Mouse (Mus musculus) lung, embryonic 15.5 days (tissue): Measurements from ENCODE around the gene Pdcd4. TPM values are rescaled to one million over a fixed set of nuclear protein-coding genes. Genes with fewer than 3 reads are reported as not detected.
"Not testable (repeated sequence)": the region's sequence is repeated elsewhere in the genome, so short reads cannot be mapped to it uniquely, and the experiment has no call there.

Experiments
- ATAC-seq: fragments of 200-750 bp; cut with Nextera tagmentation; 2 replicates; pipeline ENCODE4 v1.8.0; 2017; ENCODE audit warnings: moderate number of reproducible peaks, borderline replicate concordance; ENCODE audit not compliant: low FRiP score, low TSS enrichment; ENCODE audit errors: extremely low read depth
- H3K27ac ChIP-seq: fragments of 300-500 bp; sonication (generic); 2 replicates; pipeline ENCODE4 v1.5.1; 2015; ENCODE audit warnings: moderate library complexity, mild to moderate bottlenecking, inconsistent platforms
- H3K27me3 ChIP-seq: fragments of 300-500 bp; sonication (generic); 2 replicates; pipeline ENCODE4 v1.6.1; 2015; ENCODE audit warnings: inconsistent platforms
- H3K36me3 ChIP-seq: fragments of 300-500 bp; sonication (generic); 2 replicates; pipeline ENCODE4 v1.6.1; 2015; ENCODE audit warnings: inconsistent platforms
- H3K4me1 ChIP-seq: fragments of 300-500 bp; sonication (generic); 2 replicates; pipeline ENCODE4 v1.6.1; 2015; ENCODE audit warnings: inconsistent platforms
- H3K4me2 ChIP-seq: fragments of 300-500 bp; sonication (generic); 2 replicates; pipeline ENCODE4 v1.6.1; 2015; ENCODE audit warnings: inconsistent platforms, mild to moderate bottlenecking, moderate library complexity
- H3K4me3 ChIP-seq: fragments of 300-500 bp; sonication (generic); 2 replicates; pipeline ENCODE4 v1.5.1; 2015; ENCODE audit warnings: mild to moderate bottlenecking, inconsistent platforms
- H3K9ac ChIP-seq: fragments of 300-500 bp; sonication (generic); 2 replicates; pipeline ENCODE4 v1.6.1; 2015; ENCODE audit warnings: inconsistent platforms
- H3K9me3 ChIP-seq: fragments of 300-500 bp; sonication (generic); 2 replicates; pipeline ENCODE4 v1.6.1; 2016; ENCODE audit warnings: inconsistent platforms
- WGBS: fragments of 180-500 bp; shearing (Covaris S2); methylation state at CpG from one replicate; pipeline ENCODE4 v1.1.7; 2015; 5-methylcytosine and 5-hydroxymethylcytosine counted together
- polyA plus RNA-seq: library from polyadenylated mRNA; unstranded; fragments of >200 nt; fragmentation: Nextera tagmentation; extraction: Ambion mirVana; gene quantifications from 2 replicates; pipeline ENCODE4 v1.2.1, GENCODE M21; 2015

The Pdcd4 gene
- polyA plus RNA-seq, 1 experiment from 2014 or later = 89.7 TPM

DNA sequence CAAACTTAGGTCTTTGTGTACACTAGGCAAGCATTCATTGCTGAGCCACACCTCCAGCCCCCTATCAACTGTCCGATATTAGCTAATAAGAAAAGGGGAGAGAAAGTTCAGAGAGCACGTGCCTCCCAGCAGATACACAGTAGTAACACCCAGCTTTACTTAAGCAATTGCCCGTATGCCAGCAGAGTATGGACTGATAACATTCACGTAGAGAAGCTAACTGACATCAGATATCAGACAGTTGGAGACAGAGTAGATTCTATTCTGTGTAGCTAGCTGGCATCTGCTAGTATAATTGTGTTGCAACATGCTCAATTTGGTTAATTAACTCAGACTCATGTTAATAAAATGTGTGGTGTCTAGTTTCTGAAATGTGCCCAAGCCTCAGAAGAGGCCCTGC lies 49.1 kb downstream of the Pdcd4 start:
- no peak overlapping the region for H3K4me3 ChIP-seq
- H3K27me3 ChIP-seq = no peaks in the 10 kb centered on the region
- H3K27ac ChIP-seq = no peak overlapping the region
- H3K36me3 ChIP-seq = peaks cover 10% of the 10 kb centered on the region; the same call in 1 of the 2 replicates
- 82% methylated on average over 4 of the region's 4 CpGs for WGBS
- H3K4me2 ChIP-seq = no peak overlapping the region
- no peak overlapping the region for H3K9ac ChIP-seq
- ATAC-seq = no peak
- H3K9me3 ChIP-seq = no peaks in the 10 kb centered on the region
- H3K4me1 ChIP-seq = peaks cover 16% of the 10 kb centered on the region

DNA sequence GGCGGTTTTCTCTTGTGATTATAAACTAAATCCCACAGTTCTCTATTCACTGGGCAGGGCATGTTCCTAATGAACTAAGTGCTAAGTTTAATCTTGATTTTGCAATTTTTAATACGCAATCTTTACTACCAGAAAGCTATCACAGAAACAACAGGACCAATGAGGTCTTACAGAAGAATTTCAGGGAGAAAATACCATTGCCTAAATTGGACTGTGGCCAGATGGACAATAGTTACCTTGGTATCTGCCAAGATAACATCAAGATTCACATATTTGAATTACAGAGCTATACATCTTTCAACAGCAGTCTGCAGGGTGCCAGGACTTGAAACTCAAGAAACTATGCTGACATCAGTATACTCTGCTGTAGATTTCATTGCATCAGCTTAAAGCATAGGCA lies 50.3 kb downstream of the Pdcd4 start:
- H3K4me1 ChIP-seq = peaks cover 19% of the 10 kb centered on the region
- no peaks in the 10 kb centered on the region for H3K27me3 ChIP-seq
- H3K9me3 ChIP-seq = no peaks in the 10 kb centered on the region
- H3K9ac ChIP-seq = no peak overlapping the region
- H3K36me3 ChIP-seq = peaks cover 10% of the 10 kb centered on the region; the same call in 1 of the 2 replicates
- H3K4me2 ChIP-seq = peak overlapping the region; percentile 57; the same call in 1 of the 2 replicates
- no peak overlapping the region for H3K4me3 ChIP-seq
- H3K27ac ChIP-seq = peak overlapping the region; percentile 41
- ATAC-seq = no peak
- WGBS = 80% methylated on average over 2 of the region's 2 CpGs

DNA sequence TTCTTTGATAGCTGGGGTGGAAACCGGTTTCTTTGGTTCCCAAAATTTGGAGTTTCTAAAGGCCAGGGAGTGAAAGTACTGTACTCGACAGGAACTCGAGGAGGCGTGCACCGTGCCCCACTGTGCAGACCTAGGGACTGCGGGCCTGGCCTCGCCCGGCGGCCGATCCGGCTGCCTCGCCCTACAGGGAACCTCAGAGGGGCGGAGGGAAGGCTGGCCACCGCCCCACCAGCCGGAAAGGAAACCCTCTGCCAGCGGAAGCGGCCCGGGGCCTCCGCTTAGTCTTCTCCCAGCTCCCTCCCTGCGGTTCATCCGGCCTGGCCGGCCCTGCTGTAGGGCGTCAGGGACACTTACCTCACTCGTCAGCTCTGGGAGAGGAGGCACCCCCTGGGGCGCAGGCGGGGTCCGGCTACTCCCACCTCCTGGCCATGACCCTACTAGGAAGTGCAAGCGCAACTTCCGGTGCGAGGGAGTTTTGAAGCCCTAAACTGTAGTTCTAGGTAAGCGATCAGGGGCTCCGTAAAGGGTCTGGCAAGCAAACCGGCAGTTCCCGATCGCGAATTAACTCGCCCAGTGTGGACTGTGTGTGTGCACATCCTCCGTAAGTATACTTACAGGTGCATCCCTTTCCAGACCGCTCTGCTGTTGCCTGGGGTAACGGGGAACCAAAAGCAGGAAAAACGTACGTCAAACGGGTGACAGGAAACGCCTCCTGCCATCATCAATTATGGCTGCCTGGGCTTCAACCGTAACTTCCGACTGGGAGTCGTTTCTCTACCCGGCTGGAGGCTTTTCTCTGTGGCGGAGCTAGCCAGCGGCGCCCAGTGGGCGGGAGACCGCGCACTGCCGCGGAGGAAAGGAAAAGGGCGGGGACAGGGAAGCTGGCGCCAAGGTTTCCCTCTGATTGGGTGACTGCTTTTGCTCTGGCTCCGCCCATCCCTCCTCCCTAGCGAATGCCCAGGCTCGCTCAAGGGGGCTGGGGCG lies 52.1 kb downstream of the Pdcd4 start, which contains the start of the genes Shoc2 and Bbip1:
Gene Shoc2, plus strand, starts transcription at position 505 of the 984 bp plus-strand sequence.
Gene Bbip1, minus strand, starts transcription at position 826 of the 984 bp plus-strand sequence.
- Histone ChIP-seq H3K4me1 (peaks cover 27% of the 10 kb centered on the region), H3K27me3 (no peaks in the 10 kb centered on the region), H3K4me2 (peak within 1 kb of the TSS; percentile 76), H3K4me3 (peak within 1 kb of the TSS; percentile 98), H3K9ac (peak within 1 kb of the TSS; percentile 94), H3K9me3 (no peaks in the 10 kb centered on the region), H3K27ac (peak within 1 kb of the TSS; percentile 99), H3K36me3 (no peaks in the 10 kb centered on the region)
- peak; percentile 94 for ATAC-seq
- under 1% methylated on average over 61 of the region's 62 CpGs for WGBS

DNA sequence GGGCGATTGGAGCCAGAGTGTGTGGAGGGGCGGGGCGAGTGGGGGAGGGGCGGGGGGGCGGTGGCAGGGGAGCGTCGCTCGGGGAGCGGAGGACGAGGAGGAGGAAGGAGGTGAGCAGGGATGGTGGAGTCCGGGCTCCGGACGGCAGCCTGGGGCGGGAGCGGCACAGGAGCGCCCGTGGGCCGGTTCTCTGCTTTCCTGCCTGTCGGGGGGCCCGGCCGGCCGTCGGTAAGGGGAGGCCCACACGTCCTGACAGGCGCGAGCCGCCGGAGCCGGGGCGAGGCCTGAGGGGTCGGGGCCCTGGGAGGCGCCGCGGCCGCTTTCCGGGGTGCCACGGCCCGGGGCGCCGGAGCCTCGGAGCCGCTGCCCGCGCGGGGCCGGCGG lies 52.7 kb downstream of the Pdcd4 start:
- Histone ChIP-seq H3K4me3 (peak overlapping the region; percentile 98), H3K9ac (peak overlapping the region; percentile 94), H3K36me3 (no peaks in the 10 kb centered on the region), H3K4me2 (peak overlapping the region; percentile 76), H3K4me1 (peaks cover 27% of the 10 kb centered on the region), H3K27me3 (no peaks in the 10 kb centered on the region), H3K9me3 (no peaks in the 10 kb centered on the region), H3K27ac (peak overlapping the region; percentile 98)
- ATAC-seq = no peak
- under 1% methylated on average over 42 of the region's 47 CpGs for WGBS

DNA sequence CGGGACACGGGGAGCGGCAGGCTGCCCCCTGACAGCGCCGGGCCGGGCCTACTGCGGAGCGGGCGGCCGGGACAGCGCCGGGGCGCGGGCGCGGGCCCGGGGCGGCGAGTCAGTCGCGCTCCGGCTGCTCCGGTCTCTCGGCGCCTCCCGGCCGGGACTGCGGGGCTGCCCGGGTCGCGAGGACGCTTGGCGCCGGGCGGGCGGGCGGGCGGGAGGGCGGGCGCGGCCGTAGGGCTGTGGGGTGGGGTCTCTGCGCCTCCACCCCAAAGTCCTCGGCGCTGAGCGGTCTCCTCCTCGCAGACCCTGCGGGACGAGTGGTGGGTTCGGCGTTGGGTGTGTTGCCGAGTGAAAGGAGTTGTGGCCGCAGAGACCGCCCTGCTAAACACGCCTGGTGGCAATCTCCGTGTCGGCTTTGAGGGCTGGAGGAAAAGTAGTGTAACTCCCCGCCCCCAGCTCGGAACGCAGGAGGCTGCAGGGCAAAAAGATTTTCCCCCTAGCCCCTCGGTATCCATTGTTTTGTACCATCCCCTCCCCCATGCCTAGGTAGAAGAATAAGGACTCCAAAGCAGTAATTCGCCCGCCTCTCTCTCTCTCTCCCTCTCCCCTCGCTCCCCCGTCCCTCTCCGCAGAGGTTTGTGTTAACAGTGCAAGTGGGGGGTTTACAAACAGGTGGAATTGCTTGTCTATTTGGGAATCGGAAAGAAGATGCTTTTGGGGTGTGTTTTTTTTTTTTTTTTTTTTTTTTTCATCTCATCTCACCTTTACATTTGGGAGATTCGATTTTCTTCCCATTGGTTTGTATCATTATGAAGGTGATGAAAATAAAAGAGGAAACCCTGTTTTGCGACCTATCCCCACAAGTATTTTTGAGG lies 53.4 kb downstream of the Pdcd4 start:
- Histone ChIP-seq H3K36me3 (no peaks in the 10 kb centered on the region), H3K4me1 (peaks cover 27% of the 10 kb centered on the region), H3K4me2 (peak overlapping the region; percentile 76), H3K9ac (peak overlapping the region; percentile 94), H3K27me3 (no peaks in the 10 kb centered on the region), H3K27ac (peak overlapping the region; percentile 98), H3K9me3 (no peaks in the 10 kb centered on the region), H3K4me3 (peak overlapping the region; percentile 98)
- peak; percentile 1; the same call in 1 of the 2 replicates for ATAC-seq
- WGBS = under 1% methylated on average over 54 of the region's 69 CpGs

DNA sequence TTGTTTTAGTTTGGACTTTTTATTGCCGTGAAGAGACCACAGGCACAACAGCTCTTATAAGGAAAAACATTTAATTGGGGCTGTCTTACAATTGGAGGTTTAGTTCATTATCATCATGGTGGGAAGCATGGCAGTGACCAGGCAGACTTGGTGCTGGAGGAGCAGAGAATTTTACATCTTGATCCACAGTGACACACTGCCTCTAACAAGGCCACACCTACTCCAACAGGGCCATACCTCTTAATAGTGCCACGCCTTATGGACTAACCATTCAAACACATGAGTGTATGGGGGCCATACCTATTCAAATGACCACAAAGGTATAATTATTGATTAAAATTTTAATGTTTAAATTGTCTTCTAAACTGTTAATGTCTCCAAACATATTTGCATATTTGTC lies 65.5 kb downstream of the Pdcd4 start:
- WGBS = 89% methylated on average over 2 of the region's 2 CpGs
- ATAC-seq = no peak

DNA sequence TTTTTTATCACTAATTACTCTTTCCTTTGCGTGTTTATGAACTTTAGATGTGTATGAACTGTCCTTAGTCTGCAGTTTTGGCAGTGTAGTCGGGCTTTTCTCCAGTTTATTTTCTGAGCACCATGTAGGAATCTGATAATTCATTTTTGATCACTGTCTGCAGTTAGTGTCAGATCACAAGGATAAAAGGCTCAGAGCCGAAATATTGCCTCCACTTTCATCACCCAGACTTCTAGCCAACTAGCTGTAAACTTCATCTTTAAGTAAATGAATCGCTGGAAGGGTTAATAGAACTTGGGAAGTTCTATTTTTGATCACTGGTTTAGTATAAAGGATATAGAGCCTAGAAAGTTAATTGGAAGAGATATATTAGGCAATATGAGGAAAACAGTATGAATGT lies 70.5 kb downstream of the Pdcd4 start:
- 80% methylated on average over 4 of the region's 4 CpGs for WGBS
- ATAC-seq = no peak

More for the DNA sequence above, 65.5 kb downstream of the Pdcd4 start:
- Histone ChIP-seq H3K9me3 (no peaks in the 10 kb centered on the region), H3K27me3 (no peaks in the 10 kb centered on the region), H3K4me1 (no peaks in the 10 kb centered on the region; the same call in 1 of the 2 replicates), H3K4me3 (no peak overlapping the region), H3K36me3 (no peaks in the 10 kb centered on the region), H3K4me2 (no peak overlapping the region), H3K9ac (no peak overlapping the region), H3K27ac (no peak overlapping the region)

DNA sequence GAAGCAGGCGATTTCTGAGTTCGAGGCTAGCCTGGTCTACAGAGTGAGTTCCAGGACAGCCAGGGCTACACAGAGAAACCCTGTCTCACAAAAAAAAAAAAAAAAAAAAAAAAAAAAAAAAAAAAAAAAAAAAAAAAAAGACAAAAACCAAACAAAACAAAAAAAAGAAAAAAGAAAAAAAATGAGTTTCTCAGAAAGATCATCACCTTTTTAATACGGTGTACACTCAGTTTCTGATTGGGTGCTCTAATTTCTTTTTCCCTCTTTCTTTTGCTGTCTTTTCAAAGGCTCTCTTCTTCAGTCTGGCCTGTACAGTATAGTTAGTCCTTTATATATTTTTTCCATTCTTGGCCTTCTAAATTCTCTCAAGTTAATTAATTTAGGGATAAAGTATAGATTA lies 72.3 kb downstream of the Pdcd4 start:
- H3K4me2 ChIP-seq, H3K4me3 ChIP-seq, H3K9ac ChIP-seq, H3K9me3 ChIP-seq, H3K27ac ChIP-seq, ATAC-seq, H3K4me1 ChIP-seq, H3K36me3 ChIP-seq, H3K27me3 ChIP-seq: not testable (repeated sequence)
- WGBS = 96% methylated on average over 3 of the region's 3 CpGs

More for the DNA sequence above, 70.5 kb downstream of the Pdcd4 start:
- Histone ChIP-seq H3K27ac (no peak overlapping the region), H3K4me1 (no peaks in the 10 kb centered on the region), H3K27me3 (no peaks in the 10 kb centered on the region), H3K36me3 (no peaks in the 10 kb centered on the region), H3K9ac (no peak overlapping the region), H3K4me2 (no peak overlapping the region), H3K4me3 (no peak overlapping the region), H3K9me3 (no peaks in the 10 kb centered on the region)

DNA sequence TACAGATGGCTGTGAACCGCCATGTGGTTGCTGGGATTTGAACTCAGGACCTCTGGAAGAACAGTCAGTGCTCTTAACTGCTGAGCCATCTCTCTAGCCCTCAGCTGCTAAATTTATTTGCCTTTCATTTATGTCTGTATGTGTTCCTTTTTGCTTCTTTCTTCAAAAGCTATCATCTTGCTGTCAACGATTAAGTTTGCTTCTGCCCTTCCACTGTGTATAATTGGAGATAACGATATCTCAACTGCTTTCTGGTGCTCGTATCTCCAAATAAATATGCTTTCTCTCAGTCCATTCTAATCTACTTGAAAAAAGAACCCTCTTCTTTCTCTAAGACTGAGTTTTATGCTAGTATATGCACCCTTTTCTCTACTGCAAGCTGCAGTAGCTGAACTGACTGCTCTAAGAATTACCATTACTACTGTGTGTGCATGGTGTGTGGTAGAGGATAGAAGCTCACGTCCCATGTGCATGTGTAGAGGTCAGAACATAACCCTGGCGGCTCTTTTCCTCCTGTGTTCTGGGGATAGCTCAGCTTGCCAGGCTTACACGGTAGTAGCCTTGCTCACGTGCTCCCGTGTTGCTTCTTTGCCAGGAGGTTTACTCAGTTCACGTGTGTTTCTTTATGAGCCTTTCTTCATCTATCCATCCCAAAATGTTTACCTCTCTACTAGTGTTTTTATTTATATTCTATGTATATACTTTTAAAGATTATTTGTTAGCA lies 73.0 kb downstream of the Pdcd4 start:
- no peak for ATAC-seq
- H3K36me3 ChIP-seq = no peaks in the 10 kb centered on the region
- H3K4me1 ChIP-seq = no peaks in the 10 kb centered on the region
- no peak overlapping the region for H3K27ac ChIP-seq
- H3K9ac ChIP-seq = no peak overlapping the region
- no peaks in the 10 kb centered on the region for H3K27me3 ChIP-seq
- no peak overlapping the region for H3K4me3 ChIP-seq
- no peak overlapping the region for H3K4me2 ChIP-seq
- 79% methylated on average over 10 of the region's 10 CpGs for WGBS
- H3K9me3 ChIP-seq = no peaks in the 10 kb centered on the region

DNA sequence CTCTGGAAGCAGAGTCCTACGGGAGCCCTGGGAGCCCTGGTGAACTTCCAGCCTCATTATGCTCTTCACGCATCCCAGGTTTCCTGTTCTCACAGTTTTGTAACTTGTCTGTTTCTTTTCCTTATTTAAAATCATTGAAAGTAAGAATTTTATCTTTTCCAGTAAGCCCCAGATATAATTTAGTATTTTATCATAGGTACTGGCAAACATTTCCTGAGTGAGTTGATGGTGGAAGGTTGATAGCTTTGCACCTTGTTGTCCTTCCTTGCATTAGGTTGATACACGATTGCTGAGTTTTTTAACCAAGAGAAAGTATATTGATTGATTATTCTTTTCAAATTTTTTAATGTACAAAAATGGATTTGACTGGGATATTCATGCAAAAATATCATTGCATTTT lies 77.2 kb downstream of the Pdcd4 start:
- Histone ChIP-seq H3K27ac (no peak overlapping the region), H3K9ac (no peak overlapping the region), H3K9me3 (no peaks in the 10 kb centered on the region), H3K4me3 (no peak overlapping the region), H3K4me1 (no peaks in the 10 kb centered on the region), H3K36me3 (no peaks in the 10 kb centered on the region), H3K4me2 (no peak overlapping the region), H3K27me3 (no peaks in the 10 kb centered on the region)
- no peak for ATAC-seq
- WGBS = 88% methylated on average over 3 of the region's 3 CpGs

DNA sequence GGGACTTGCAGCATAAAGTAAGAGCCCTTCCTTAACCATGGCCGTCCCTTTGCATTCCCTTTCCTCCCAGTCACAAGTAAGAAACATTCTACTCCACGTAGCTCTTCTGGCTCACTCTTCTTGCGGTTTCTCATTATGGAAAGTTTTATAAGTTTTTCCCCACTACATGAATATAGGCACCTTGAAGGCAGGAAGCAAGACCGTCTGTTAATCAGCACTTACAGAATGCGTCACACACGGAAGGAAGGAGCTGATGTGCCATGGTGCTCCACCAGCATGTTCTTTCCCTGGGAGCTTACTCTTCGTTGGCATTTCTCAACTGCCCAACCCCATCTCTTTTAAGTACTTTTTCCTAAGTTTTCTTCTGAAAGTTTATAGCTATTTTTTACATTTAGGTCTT lies 79.9 kb downstream of the Pdcd4 start:
- peaks cover 6% of the 10 kb centered on the region; the same call in 1 of the 2 replicates for H3K36me3 ChIP-seq
- no peak overlapping the region for H3K4me2 ChIP-seq
- H3K27me3 ChIP-seq = no peaks in the 10 kb centered on the region
- peaks cover 4% of the 10 kb centered on the region; the same call in 1 of the 2 replicates for H3K9me3 ChIP-seq
- no peak for ATAC-seq
- H3K27ac ChIP-seq = no peak overlapping the region
- no peak overlapping the region for H3K9ac ChIP-seq
- WGBS = 67% methylated on average over 7 of the region's 7 CpGs
- H3K4me3 ChIP-seq = no peak overlapping the region
- H3K4me1 ChIP-seq = no peaks in the 10 kb centered on the region
